Mouse (Mus musculus): ENCODE results near the gene Eif3d.
"Not testable (repeated sequence)": the region's sequence is repeated elsewhere in the genome, so short reads cannot be mapped to it uniquely, and the experiment has no call there.

The Eif3d gene

GRCm38 (mm10) chr15:77970470-77971292, at the start of gene Eif3d:
Eif3d (minus strand) TSS chr15:77970813.
- DNase-seq (ENCODE audit: extremely low spot score, low read depth, low spot score): peak; percentile 95

GRCm38 (mm10) chr15:78014046-78014445, 43.4 kb upstream of the Eif3d start:
- DNase-seq (ENCODE audit: extremely low spot score, low read depth, low spot score): no peak

- DNase-seq (ENCODE audit: extremely low spot score, low read depth, low spot score): not testable (repeated sequence)
Measured at GRCm38 (mm10) chr15:78008206-78008605, 37.6 kb upstream of the Eif3d start.

DNA sequence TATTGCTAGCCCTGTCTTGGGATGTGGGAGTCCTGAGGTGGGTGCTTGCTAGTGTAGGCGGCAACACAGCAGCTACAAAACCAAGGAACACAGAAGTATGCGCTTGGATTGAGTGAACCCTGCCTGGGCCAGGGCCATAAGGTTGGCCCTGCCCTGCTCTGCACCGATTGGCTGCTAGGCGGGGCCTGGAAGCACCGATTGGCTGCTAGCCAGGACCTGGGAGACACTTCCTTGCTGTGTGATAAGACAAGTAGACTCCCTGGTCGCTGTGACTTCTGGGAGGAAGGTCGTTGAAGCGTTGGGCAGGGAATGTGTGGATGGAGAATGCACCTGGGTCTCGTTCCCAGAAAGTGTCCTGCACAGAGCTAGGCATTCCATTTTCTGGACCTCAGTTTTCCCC, 33.3 kb upstream of the Eif3d start:
- DNase-seq (ENCODE audit: extremely low spot score, low read depth, low spot score): no peak

GRCm38 (mm10) chr15:78001400-78001799, 30.8 kb upstream of the Eif3d start:
- DNase-seq (ENCODE audit: extremely low spot score, low read depth, low spot score): no peak

DNA sequence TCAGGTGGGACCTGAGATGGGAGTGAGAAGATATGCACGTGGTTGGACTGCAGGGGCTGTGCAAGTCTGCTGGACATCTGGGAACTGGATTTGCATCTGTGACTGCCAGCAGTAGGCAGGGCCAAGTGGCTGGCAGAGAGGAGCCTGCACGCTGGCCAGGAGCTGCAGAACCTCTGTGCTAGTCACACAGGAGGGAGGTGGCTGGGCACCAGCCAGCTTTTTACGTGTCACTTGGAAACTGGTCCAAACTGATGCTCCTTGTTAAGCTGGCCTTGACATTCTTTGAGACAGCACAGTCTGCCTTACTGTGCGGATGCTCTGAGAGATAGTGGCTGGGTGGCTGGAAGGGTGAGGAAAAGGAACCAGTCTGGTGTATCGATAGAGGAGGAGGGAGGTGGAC, 17.9 kb upstream of the Eif3d start:
- no peak for DNase-seq (ENCODE audit: extremely low spot score, low read depth, low spot score)

GRCm38 (mm10) chr15:77983391-77983790, 12.8 kb upstream of the Eif3d start:
- no peak for DNase-seq (ENCODE audit: extremely low spot score, low read depth, low spot score)

DNA sequence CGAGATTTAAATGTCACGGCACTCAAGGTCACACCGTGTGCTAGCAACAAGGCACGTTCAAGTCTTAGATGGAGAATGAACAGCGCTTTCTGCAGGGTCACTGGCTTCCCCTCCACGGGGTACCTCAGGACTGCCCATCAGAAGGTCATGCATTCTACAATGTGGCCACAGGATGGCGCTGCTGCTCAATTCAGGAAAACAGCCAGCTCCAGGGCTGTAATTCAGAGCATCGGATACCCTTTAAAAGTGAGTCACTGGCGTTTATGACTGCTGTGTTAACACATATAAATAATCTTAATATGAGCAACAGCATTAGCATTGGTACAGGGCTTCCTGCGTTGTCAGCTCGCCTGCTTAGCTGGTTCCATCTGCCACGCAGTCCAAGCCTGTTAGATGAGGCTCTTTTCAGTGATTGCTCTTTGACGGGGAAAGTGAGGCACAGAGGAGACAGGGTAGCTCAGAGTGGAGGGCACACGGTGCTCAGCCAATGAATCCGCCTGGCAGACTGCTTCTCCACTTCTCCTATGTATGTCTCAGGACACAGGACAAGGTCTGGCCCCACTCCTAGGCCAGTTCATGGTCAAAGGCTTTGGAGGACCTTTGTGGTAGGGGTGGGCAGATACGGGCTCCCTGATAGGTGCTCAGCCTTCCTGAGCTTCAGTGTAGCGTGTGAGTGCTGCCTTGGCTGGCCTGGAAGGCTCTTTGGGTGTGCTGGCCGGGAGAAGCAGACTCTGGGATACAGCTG, 11.8 kb upstream of the Eif3d start:
- DNase-seq (ENCODE audit: extremely low spot score, low read depth, low spot score): no peak

- DNase-seq (ENCODE audit: extremely low spot score, low read depth, low spot score): no peak
Measured at GRCm38 (mm10) chr15:77981181-77981680, 10.6 kb upstream of the Eif3d start.

GRCm38 (mm10) chr15:77979427-77979865, 8.8 kb upstream of the Eif3d start:
- no peak for DNase-seq (ENCODE audit: extremely low spot score, low read depth, low spot score)

DNA sequence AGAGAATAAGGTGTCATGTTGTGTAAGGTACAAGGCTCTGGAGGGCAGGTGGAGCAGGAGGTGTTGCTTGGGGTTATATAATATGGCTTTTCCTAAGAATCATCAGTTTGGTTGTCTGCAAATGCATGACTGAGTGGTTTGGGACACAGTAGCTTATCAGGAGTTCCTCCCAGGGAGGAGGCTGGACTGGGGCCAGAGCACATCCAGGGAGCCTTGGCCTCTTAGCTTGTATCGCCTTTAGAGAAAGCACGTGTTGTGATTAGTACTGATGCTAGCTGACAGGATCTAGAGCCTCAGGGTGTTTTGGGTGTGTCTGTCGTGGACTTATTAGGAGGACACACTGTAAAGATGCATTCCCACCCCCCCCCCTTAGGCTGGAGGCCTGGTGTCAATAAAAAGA, 7.0 kb upstream of the Eif3d start:
- no peak for DNase-seq (ENCODE audit: extremely low spot score, low read depth, low spot score)

GRCm38 (mm10) chr15:77974165-77974841, 3.7 kb upstream of the Eif3d start:
- no peak for DNase-seq (ENCODE audit: extremely low spot score, low read depth, low spot score)

GRCm38 (mm10) chr15:77969940-77970469, 608 bp downstream of the Eif3d start:
- DNase-seq (ENCODE audit: extremely low spot score, low read depth, low spot score): no peak

- no peak for DNase-seq (ENCODE audit: extremely low spot score, low read depth, low spot score)
Measured at GRCm38 (mm10) chr15:77965117-77965528, 5.5 kb downstream of the Eif3d start.

DNA sequence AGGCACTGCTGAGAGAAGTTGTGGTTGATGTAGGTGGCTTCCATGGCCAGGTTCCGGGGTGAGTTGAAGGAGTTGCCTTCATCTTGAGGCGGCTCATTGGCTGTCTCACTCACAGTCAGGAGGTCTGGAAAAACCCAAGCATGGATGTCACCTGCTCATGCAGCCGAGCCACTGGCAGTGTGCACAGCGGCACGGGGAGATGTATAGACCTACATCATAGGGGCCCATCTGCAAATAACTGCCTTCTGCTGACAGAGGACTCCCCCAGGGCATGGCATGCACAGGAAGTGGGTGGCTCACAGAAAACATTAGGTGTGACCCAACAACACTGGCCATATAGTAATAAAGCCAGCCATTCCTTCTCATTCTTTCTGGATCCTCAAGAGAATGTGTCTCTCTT, 8.2 kb downstream of the Eif3d start:
- no peak for DNase-seq (ENCODE audit: extremely low spot score, low read depth, low spot score)

- no peak for DNase-seq (ENCODE audit: extremely low spot score, low read depth, low spot score)
Measured at GRCm38 (mm10) chr15:77960693-77961092, 9.9 kb downstream of the Eif3d start.

GRCm38 (mm10) chr15:77958071-77958470, 12.5 kb downstream of the Eif3d start:
- DNase-seq (ENCODE audit: extremely low spot score, low read depth, low spot score): no peak

- no peak for DNase-seq (ENCODE audit: extremely low spot score, low read depth, low spot score)
Measured at GRCm38 (mm10) chr15:77957625-77958024, 13.0 kb downstream of the Eif3d start.

GRCm38 (mm10) chr15:77956404-77956901, 14.2 kb downstream of the Eif3d start, which contains the start of gene Foxred2:
Foxred2 (minus strand) TSS chr15:77956722.
- no peak for DNase-seq (ENCODE audit: extremely low spot score, low read depth, low spot score)

DNA sequence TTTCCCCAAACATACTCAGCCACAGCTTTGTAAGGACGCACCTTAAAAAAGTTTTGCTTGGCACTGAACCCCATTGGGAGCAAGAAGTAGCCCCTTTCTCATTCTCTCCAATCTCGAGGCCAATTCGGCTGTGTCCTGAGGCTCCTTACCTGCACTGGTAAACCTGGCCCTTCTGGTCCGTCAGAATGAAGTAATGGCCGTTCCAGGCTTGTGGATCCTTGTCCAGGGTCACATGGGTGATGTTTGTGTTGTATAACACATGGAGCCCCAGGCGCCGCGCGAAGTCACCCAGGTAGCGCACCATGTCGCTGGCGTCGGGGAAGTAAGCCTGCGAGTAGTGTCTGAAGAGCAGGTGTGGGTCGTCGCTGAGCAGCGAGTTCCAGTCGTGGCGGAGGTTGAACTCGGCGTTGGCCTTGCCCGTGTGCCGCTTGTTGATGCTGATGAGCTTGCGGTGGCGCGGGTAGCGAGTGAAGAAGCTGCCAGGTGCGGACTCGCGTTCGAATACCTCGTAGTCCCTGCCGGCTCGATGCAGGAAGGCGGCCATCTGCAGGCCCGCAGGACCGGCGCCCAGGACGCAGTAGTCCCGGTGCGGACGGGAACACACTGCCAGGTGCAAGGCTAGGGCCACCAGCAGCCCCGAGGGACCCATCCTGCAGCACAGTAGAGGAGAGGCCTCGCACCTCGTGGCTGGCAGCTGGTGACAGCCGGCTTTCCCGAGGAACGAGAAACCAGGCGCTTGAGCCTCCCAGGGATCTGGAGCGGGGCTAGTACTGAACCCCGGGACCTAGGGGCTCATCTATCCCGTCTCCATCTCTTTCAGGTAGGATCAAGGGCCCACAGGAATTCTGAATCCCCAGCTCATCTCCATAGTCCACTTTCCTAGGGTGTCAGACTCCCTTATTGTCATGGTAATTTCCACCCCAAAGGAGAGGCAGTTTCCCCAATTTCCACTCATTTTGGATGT, 14.9 kb downstream of the Eif3d start:
- DNase-seq (ENCODE audit: extremely low spot score, low read depth, low spot score): no peak
